Mouse (Mus musculus): ENCODE results near the gene Nr1i2.
"Not testable (repeated sequence)": the region's sequence is repeated elsewhere in the genome, so short reads cannot be mapped to it uniquely, and the experiment has no call there.

The Nr1i2 gene

GRCm38 (mm10) chr16:38294685-38295348, at the start of gene Nr1i2:
Gene Nr1i2, minus strand, starts transcription at chr16:38294824.
- peak in 1 of 2 experiments; percentile 10 for DNase-seq

- DNase-seq: peak; percentile 83 to 84
Measured at GRCm38 (mm10) chr16:38341396-38342324, 47.0 kb upstream of the Nr1i2 start, which contains the start of gene Maats1. Gene Maats1, minus strand, starts transcription at chr16:38342143.

GRCm38 (mm10) chr16:38338077-38338476, 43.5 kb upstream of the Nr1i2 start:
- not testable (repeated sequence) for DNase-seq

DNA sequence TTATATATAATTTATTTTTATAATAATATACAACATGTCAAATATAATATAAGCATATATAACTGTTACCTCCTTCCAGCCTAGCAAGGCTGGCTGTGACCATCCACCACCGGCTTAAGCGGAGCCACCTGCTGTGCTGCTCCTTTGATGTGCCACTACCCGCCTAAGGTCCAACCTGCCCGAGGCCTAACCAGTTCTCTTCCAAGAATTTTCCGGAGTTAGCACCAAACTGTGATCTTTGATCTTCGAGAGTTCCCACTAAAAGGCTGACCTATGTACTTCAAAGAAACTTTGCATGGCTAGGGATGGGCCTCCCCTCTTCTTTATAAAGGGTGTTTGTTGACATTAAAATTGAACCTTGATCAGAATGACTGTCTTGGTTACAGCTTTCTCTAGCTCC, 39.8 kb upstream of the Nr1i2 start:
- DNase-seq: no peak

- DNase-seq: no peak
Measured at GRCm38 (mm10) chr16:38329340-38329739, 34.7 kb upstream of the Nr1i2 start.

DNA sequence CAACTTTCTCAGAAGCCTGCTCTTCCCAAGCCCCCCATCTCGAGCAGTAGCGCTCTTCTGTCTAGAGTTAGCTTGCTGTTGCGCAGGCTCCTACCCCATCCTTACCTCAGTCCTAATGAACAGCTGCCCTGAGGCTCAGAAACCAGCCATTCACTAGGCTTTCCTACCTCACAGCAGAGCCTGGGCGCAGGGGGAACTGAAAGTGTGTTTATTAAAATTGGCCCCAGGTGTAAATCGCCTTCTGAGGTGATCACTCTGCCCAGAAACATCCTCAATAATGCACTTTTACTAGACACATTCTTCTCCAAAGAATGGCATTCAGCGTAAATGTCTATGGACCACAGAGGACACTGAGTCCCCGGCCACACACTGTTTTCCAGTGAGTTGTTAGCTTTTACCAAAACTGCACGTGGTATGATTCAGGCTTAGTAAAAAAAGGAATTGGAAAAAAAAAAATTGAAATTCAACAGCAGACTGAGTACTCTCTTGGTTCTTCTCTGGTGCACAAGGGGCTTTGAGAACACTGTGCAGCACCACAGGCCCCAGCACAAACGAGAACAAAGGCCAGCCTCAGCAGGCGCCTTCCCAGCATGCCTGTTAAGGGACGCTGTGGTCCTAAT, 32.3 kb upstream of the Nr1i2 start:
- DNase-seq: no peak

GRCm38 (mm10) chr16:38324311-38324710, 29.7 kb upstream of the Nr1i2 start:
- DNase-seq: no peak

- peak in 1 of 2 experiments; percentile 50 for DNase-seq
Measured at GRCm38 (mm10) chr16:38321452-38321935, 26.9 kb upstream of the Nr1i2 start.

DNA sequence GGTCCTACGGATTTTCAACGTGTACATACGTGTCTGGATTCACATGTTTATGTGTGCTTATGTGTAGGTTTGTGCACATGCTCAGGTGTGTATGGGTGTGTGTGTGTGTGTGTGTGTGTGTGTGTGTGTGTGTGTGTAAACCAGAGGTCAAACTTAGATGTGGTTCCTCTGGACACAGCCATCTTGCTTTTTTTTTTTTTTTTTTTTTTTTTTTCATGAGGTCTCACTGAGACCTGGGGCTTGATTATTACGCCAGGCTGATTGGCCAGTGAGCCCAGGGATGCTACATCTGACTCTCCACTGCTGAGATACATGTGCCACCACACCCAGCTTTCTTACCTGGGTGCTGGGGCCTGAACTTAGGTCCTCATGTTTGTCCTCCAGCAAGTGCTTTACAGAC, 24.5 kb upstream of the Nr1i2 start:
- no peak for DNase-seq

- DNase-seq: no peak
Measured at GRCm38 (mm10) chr16:38318492-38318891, 23.9 kb upstream of the Nr1i2 start.

- DNase-seq: no peak
Measured at GRCm38 (mm10) chr16:38308195-38308594, 13.6 kb upstream of the Nr1i2 start.

GRCm38 (mm10) chr16:38307651-38308050, 13.0 kb upstream of the Nr1i2 start:
- DNase-seq: no peak

DNA sequence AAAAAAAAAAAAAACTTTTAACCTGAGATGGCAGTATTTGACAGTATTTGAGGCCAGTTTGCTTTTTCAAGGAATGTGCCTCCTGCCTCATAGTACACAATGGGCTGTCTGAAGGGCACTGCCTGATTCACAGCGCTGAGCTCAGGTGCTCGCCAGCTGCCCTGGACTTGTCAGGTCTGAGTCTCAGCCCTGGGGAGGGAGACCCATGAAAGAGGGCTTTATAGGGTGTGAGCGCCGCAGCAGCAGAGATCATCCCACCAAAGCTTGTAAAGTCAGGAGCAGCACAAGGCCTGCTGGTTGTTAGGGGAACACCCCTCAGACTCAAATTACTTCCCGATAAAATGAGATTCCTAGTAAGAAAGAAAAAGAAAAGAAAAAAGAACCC, 12.6 kb upstream of the Nr1i2 start:
- DNase-seq: no peak

- DNase-seq: no peak
Measured at GRCm38 (mm10) chr16:38306571-38307220, 12.1 kb upstream of the Nr1i2 start.

- peak; percentile 72 to 84 for DNase-seq
Measured at GRCm38 (mm10) chr16:38304460-38305194, 10.0 kb upstream of the Nr1i2 start.

DNA sequence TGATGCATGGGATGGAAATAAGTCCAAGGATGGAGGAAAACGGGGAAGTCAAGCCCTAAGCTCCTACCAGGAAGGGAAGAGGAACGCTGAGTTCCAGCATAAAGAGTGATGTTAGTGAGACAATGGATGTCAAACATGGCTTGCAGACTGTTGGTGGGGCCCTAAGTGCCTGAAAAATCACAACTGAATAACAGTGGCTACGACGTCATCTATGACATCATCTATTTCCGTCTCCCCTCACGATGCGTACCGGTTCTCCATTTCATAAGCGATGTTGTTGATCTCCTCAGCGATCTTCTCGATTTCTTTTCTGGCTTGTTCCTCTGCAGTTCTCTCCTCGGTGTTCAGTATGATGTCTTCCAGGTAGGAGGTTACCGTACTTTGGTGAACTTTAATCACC, 7.7 kb upstream of the Nr1i2 start:
- DNase-seq: no peak

DNA sequence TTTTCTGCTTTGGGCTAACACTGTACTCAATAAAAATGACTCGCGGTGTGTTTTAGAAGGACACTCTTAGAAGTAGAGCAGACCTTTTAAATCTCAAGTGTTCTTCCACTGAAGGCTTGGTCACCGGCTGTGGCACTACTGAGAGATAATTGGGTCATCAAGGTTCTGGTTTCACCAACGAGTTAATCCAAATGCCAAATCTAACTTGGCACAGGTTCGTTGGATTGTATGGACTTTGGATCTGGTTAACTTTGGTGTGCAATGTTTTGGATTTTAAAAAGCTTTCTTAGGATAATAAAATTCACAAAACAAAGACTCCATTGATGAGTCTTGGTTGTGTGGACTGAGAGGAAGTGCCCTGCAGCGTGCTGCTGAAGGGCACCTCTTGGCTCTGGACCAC, 3.8 kb upstream of the Nr1i2 start:
- no peak for DNase-seq

- DNase-seq: peak in 1 of 2 experiments; percentile 12
Measured at GRCm38 (mm10) chr16:38295349-38295930, 816 bp upstream of the Nr1i2 start.

- no peak for DNase-seq
Measured at GRCm38 (mm10) chr16:38290151-38290550, 4.5 kb downstream of the Nr1i2 start.

- DNase-seq: no peak
Measured at GRCm38 (mm10) chr16:38288851-38289250, 5.8 kb downstream of the Nr1i2 start.

DNA sequence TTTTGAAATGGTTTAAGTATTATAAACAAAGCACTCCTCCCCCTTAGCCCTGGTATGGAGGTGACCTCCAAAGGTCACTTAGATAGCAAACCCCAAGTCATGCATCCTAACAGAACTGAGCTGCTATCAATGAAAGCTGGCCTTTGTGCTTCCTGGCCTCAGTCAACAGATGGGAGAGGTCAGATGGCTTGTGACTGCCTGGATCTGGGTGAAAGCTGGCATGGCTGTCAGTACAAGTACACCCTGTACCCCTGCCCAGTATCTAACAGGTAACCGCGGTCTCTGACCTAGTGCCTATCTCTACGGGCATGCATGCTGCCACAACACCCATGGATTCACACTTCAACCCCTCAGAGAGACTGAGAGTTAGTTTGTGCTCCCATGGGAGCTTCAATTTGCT, 6.9 kb downstream of the Nr1i2 start:
- no peak for DNase-seq

- no peak for DNase-seq
Measured at GRCm38 (mm10) chr16:38287357-38287756, 7.3 kb downstream of the Nr1i2 start.

Measured in lung, postnatal 4 days (tissue).